Mouse (Mus musculus) adrenal gland, postnatal 14 days (tissue): ENCODE measurements around the gene Rexo4. TPM values are rescaled to one million over a fixed set of nuclear protein-coding genes. Genes with fewer than 3 reads are reported as not detected.
A peak's percentile ranks its signal among the peaks of the same experiment; 100 is the strongest.

ENCODE experiments used
- DNase-seq: peaks from one replicate; pipeline ENCODE4 v3.0.0; 2021; ENCODE audit warnings: mixed read lengths
- long read RNA-seq, 2 experiments: library from polyadenylated mRNA; stranded (forward); transcript quantifications; one replicate each; pipeline ENCODE4 v2.0.0; 2021
- total RNA-seq: library from RNA; stranded (reverse); gene quantifications from 2 replicates; pipeline ENCODE4 v1.2.3, GENCODE M21; 2021

Gene Rexo4
- total RNA-seq: 35.1 and 38.5 TPM in 2 replicates
- long read RNA-seq, experiment 1, transcript Rexo4-201 (8 exons, 2,281 nt): major isoform, 25 of 34 reads
- long read RNA-seq, experiment 1, partial matches to known transcripts: 1 of 34 reads
- long read RNA-seq, experiment 1, other reads (novel, unspliced or antisense): 7 of 34 reads
- long read RNA-seq, experiment 2, transcript Rexo4-207 (7 exons, 1,121 nt): minor isoform, 5 of 29 reads
- long read RNA-seq, experiment 2, transcript Rexo4-201 (8 exons, 2,281 nt): major isoform, 14 of 29 reads
- long read RNA-seq, experiment 2, partial matches to known transcripts: 4 of 29 reads
- long read RNA-seq, experiment 2, other reads (novel, unspliced or antisense): 6 of 29 reads

DNA sequence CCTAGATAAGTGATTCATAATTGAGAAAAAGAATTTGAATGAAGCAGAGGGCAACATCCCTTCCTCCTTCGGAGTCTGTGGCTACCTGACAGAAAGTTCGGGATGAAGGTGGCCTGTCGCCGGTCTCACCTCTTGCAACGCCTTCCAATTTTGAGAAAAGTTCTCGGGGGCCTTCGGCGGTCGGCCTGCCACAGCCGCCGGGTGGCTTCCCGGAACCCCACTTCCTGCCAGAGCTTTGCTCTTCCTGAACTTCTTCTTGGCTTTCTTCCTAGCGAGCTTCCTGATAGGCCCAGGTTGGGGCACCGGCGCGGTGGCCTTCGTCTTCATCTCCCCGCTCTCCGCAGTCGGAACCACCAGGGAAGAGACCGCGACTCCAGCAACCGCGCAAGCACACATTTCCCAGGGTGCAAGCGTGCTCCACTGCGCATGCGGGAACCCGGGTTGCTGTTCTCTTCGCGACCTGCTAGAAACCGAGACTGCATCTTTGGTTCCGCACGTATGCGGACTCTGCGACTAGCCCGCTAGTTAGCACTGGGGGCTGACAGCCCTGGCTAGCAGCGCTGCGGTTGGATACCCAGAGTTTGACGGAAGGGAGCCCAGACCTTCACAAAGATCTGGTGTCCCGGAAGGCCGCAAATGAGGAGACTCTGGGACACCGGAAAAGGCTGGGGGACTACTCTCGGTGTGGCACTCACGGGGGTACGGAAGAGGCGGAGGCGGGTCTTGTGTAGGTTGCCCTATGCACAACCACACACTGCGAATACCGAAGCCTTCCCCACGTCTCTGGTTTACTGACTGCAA, at the start of gene Rexo4:
Rexo4 (minus strand) TSS at position 464 of the 801 bp plus-strand sequence.
- DNase-seq: peak; percentile 96

DNA sequence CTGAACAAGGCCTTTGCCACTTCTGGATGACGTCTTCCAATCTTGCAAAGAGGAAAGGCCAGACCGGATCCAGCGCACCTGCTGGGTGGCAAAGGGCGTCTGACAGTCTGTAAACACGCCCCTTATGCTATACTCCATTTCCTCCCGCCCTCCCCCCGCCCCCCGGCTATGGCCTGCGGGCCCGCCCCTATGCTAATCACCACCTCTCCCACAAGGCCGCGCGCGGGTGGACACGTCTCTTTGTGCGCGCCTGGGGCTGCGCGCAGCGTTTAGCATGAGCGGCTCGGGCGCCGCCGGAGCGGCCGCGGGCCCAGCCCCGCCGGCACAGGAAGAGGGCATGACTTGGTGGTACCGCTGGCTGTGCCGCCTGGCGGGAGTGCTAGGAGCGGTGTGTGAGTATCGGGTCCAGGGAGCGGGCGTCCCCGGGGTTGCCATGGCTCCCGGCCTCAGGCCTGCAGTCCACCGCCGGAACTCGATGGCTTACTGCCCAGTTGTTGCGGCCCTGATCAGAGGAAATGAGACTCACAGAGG, 45.6 kb upstream of the Rexo4 start, which contains the start of gene Cacfd1:
Cacfd1 (plus strand) TSS at position 213 of the 531 bp plus-strand sequence.
- DNase-seq: peak; percentile 94

- DNase-seq: no peak
These were observed 43.5 kb upstream of the Rexo4 start for GRCm38 (mm10) chr2:27007701-27008100.

GRCm38 (mm10) chr2:27006255-27006654, 42.1 kb upstream of the Rexo4 start:
- DNase-seq: no peak

DNA sequence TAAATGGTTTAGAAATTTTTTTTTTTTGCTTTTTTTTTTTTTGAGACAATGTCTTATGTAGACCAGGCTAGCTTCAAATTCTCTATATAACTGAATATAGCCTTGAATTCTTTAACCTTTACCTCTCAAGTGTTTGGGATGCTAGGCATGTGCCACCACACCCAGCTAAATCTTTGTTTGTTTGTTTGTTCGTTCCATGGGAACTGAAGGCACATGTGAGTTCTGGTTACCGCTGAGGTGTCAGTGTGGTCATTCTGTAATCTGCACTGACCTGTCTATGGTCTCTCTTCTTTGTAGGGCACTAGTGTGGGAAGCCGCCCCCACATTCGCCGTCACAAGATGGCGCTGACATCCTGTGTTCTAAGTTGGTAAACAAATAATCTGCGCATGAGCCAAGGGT, 33.8 kb upstream of the Rexo4 start:
- no peak for DNase-seq

GRCm38 (mm10) chr2:26997498-26997897, 33.3 kb upstream of the Rexo4 start:
- DNase-seq: no peak

DNA sequence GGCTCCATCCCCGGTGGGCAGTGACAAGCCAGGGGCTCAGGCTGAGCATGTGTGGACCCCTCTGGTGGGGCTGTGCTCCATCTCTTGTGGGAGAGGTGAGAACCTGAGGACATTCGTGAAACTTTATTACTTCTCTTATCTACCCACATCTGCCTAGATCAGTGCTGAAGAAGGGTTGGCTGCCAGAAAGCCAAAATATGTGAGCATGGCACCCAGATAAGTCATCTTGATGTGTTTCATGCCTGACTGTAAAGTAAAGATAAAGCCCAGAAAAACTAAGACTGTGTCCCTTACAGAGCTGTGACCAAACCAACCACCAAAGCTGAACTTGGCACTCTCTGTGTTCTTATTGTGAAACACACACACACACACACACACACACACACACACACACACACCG, 29.8 kb upstream of the Rexo4 start:
- no peak for DNase-seq

- no peak for DNase-seq
These were observed 20.5 kb upstream of the Rexo4 start for GRCm38 (mm10) chr2:26984640-26985039.

GRCm38 (mm10) chr2:26984179-26984578, 20.0 kb upstream of the Rexo4 start:
- no peak for DNase-seq

GRCm38 (mm10) chr2:26980361-26980760, 16.2 kb upstream of the Rexo4 start:
- DNase-seq: no peak

DNA sequence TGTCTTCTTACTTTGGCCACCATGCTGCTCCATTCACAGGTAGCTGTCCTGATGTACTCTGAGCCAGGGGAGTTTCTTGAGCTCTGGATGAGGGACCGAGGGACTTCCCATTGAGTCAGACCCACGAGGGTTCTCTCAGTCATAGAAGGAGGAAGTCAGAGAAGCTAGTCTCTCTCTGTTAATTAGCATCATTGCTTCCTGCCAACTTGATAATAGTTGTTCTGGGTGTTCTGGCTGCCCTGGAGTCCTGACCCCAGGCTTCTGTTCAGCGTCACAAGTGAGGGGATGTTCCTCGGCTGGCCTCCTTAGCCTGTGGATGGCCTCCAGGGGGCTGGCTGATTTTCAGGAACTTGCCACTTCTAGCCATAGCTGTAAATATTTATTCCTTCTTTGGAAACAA, 9.8 kb upstream of the Rexo4 start:
- DNase-seq: no peak

GRCm38 (mm10) chr2:26973116-26973515, 8.9 kb upstream of the Rexo4 start, which contains the start of gene Adamts13:
Gene Adamts13, plus strand, starts transcription at chr2:26973416.
- no peak for DNase-seq

DNA sequence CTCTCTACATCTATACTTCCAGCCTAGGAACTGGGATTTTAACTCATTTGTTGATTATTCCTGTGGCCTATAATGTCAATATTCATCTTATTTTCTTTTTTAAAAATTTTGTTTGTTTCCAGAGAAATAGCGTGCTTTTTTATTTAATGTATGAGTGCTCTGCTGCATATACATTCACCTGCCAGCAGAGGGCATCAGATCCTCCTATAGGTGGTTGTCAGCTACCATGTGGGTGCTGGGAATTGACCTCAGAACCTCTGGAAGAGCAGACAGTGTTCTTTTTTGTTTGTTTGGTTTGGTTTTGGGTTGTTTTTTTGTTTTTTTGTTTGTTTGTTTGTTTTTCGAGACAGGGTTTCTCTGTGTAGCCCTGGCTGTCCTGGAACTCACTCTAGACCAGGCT, 3.1 kb upstream of the Rexo4 start:
- no peak for DNase-seq

DNA sequence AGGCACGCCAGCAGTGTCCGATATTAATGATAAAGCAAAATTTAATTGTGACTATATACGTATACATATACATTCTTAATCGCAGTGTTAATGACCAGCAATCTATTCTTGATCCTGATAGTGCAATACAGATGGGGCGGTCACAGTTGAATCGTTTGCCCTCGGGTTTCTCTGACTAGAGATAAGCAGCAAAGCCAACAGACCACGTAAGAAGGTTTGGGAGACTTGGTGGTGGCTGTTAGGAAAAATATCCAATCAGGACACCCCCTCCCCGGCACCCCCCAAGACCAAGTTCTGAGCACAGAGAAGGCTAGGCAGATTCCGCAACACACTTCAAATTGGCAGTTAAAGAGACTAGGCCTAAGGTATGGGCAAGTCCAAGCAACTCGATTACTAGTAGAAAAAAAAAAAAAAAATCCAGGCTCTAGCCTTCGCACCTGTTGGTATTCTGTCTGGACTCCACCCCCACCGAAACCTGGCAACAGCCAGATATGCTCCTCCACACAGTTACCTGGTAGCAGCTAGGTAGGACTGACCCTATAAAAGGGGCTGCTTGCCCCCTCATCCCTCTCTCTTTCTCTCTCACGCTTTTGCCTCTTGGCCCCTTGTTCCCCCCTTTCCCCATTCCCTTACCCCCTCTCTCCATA, 661 bp upstream of the Rexo4 start:
- DNase-seq: peak; percentile 11

- DNase-seq: no peak
These were observed 3.4 kb downstream of the Rexo4 start for GRCm38 (mm10) chr2:26960756-26961155.

GRCm38 (mm10) chr2:26957488-26957859, 6.7 kb downstream of the Rexo4 start:
- no peak for DNase-seq

GRCm38 (mm10) chr2:26956811-26957487, 7.2 kb downstream of the Rexo4 start:
- DNase-seq: no peak

GRCm38 (mm10) chr2:26954735-26955395, 9.3 kb downstream of the Rexo4 start:
- no peak for DNase-seq

- DNase-seq: no peak
These were observed 11.3 kb downstream of the Rexo4 start for GRCm38 (mm10) chr2:26952866-26953265.

- DNase-seq: peak; percentile 34
These were observed 12.0 kb downstream of the Rexo4 start for GRCm38 (mm10) chr2:26952193-26952592.

- DNase-seq: peak; percentile 48
These were observed 12.8 kb downstream of the Rexo4 start for GRCm38 (mm10) chr2:26951346-26951905.
